Mouse (Mus musculus) C2C12 (cell line): ENCODE measurements around the gene Zbtb24. TPM values are rescaled to one million over a fixed set of nuclear protein-coding genes. Genes with fewer than 3 reads are reported as not detected.

Experiments used
- H3K27me3 ChIP-seq: one replicate; pipeline ENCODE4 v1.6.1; 2011; ENCODE audit not compliant: control insufficient read depth, insufficient read depth, insufficient read length
- H3K36me3 ChIP-seq: one replicate; pipeline ENCODE4 v1.6.1; 2011; ENCODE audit not compliant: control insufficient read depth, insufficient read depth
- H3K4me3 ChIP-seq: one replicate; pipeline ENCODE4 v1.5.1; 2011; ENCODE audit warnings: mild to moderate bottlenecking, control low read depth; ENCODE audit not compliant: poor library complexity, insufficient read depth, severe bottlenecking
- H3K79me2 ChIP-seq: one replicate; pipeline ENCODE4 v1.6.1; 2011; ENCODE audit not compliant: control insufficient read depth, insufficient read depth
- H3K79me3 ChIP-seq: one replicate; pipeline ENCODE4 v1.6.1; 2011; ENCODE audit warnings: low read depth, control low read depth
- H3ac ChIP-seq: one replicate; pipeline ENCODE3; 2011; ENCODE audit warnings: low read depth; ENCODE audit not compliant: control insufficient read depth, insufficient read length
- CEBPB ChIP-seq: IDR thresholded peaks from one replicate; pipeline ENCODE4 v1.6.1; 2011; ENCODE audit warnings: low read depth, mild to moderate bottlenecking, control low read depth, moderate library complexity
- CTCF ChIP-seq: IDR thresholded peaks from one replicate; pipeline ENCODE4 v1.5.1; 2011; ENCODE audit not compliant: control insufficient read depth, insufficient read depth, insufficient read length
- FOSL1 ChIP-seq: IDR thresholded peaks from one replicate; pipeline ENCODE4 v1.8.0; 2011; ENCODE audit warnings: mild to moderate bottlenecking, low read length; ENCODE audit not compliant: poor library complexity, insufficient read depth, severe bottlenecking
- MAX ChIP-seq: IDR thresholded peaks from one replicate; pipeline ENCODE4 v1.6.1; 2011; ENCODE audit warnings: mild to moderate bottlenecking, control low read depth
- MYOD1 ChIP-seq: IDR thresholded peaks from one replicate; pipeline ENCODE4 v1.6.1; 2011; ENCODE audit warnings: low read depth; ENCODE audit not compliant: control insufficient read depth, insufficient read length
- MYOG ChIP-seq: IDR thresholded peaks from one replicate; pipeline ENCODE4 v1.6.1; 2011; ENCODE audit not compliant: control insufficient read depth, insufficient read length; ENCODE audit errors: extremely low read depth
- USF1 ChIP-seq: IDR thresholded peaks from one replicate; pipeline ENCODE4 v1.6.1; 2011; ENCODE audit warnings: low read depth, mild to moderate bottlenecking, control low read depth, moderate library complexity
- polyA plus RNA-seq: library from polyadenylated mRNA; unstranded; fragments of >200 nt; fragmentation: generic; extraction: Trizol; gene quantifications from one replicate; pipeline ENCODE4 v1.2.1, GENCODE M21; 2012; ENCODE audit warnings: missing spikeins

Zbtb24 gene
- polyA plus RNA-seq, 1 experiment: 5.7 TPM

- Histone ChIP-seq H3ac (no peak overlapping the region), H3K4me3 (no peak overlapping the region), H3K79me2 (no peaks in the 10 kb centered on the region), H3K79me3 (no peaks in the 10 kb centered on the region), H3K27me3 (no peaks in the 10 kb centered on the region), H3K36me3 (peaks cover 50% of the 10 kb centered on the region)
- TF ChIP-seq MAX: no peak
Observed at GRCm38 (mm10) chr10:41461057-41461722, 11.0 kb downstream of the Zbtb24 start.

GRCm38 (mm10) chr10:41464401-41464955 is 14.3 kb downstream of the Zbtb24 start:
- no peak for TF ChIP-seq USF1
- TF ChIP-seq FOSL1: no peak
- TF ChIP-seq CEBPB: no peak
- no peak for TF ChIP-seq MAX
- no peak for TF ChIP-seq MYOD1
- TF ChIP-seq MYOG: no peak
- TF ChIP-seq CTCF: no peak
- Histone ChIP-seq H3K79me3 (no peaks in the 10 kb centered on the region), H3K4me3 (no peak overlapping the region), H3ac (no peak overlapping the region), H3K27me3 (no peaks in the 10 kb centered on the region), H3K79me2 (no peaks in the 10 kb centered on the region), H3K36me3 (peaks cover 25% of the 10 kb centered on the region)

GRCm38 (mm10) chr10:41467325-41467724 is 17.1 kb downstream of the Zbtb24 start:
- Histone ChIP-seq H3K36me3 (peaks cover 25% of the 10 kb centered on the region), H3K79me2 (no peaks in the 10 kb centered on the region), H3K79me3 (no peaks in the 10 kb centered on the region), H3K4me3 (no peak overlapping the region), H3K27me3 (no peaks in the 10 kb centered on the region), H3ac (no peak overlapping the region)
- TF ChIP-seq MYOD1: no peak
- TF ChIP-seq MAX: no peak
- TF ChIP-seq USF1: no peak
- no peak for TF ChIP-seq FOSL1
- TF ChIP-seq MYOG: no peak
- no peak for TF ChIP-seq CEBPB
- no peak for TF ChIP-seq CTCF

- Histone ChIP-seq H3K36me3 (peaks cover 2% of the 10 kb centered on the region), H3K27me3 (no peaks in the 10 kb centered on the region), H3K79me3 (no peaks in the 10 kb centered on the region), H3K4me3 (no peak overlapping the region), H3K79me2 (no peaks in the 10 kb centered on the region), H3ac (no peak overlapping the region)
- no peak for TF ChIP-seq FOSL1
- TF ChIP-seq MYOD1: no peak
- no peak for TF ChIP-seq CTCF
- TF ChIP-seq USF1: no peak
- TF ChIP-seq MAX: no peak
- TF ChIP-seq MYOG: no peak
- no peak for TF ChIP-seq CEBPB
Observed at GRCm38 (mm10) chr10:41470693-41471092, 20.5 kb downstream of the Zbtb24 start.

- Histone ChIP-seq H3K27me3 (no peaks in the 10 kb centered on the region), H3K4me3 (no peak overlapping the region), H3K79me3 (no peaks in the 10 kb centered on the region), H3K36me3 (no peaks in the 10 kb centered on the region), H3ac (no peak overlapping the region), H3K79me2 (no peaks in the 10 kb centered on the region)
- TF ChIP-seq FOSL1: no peak
Observed at GRCm38 (mm10) chr10:41472534-41472933, 22.4 kb downstream of the Zbtb24 start.

GRCm38 (mm10) chr10:41472962-41473481 is 22.8 kb downstream of the Zbtb24 start:
- no peaks in the 10 kb centered on the region for H3K79me2 ChIP-seq
- H3K4me3 ChIP-seq: no peak overlapping the region
- H3ac ChIP-seq: no peak overlapping the region
- no peak for TF ChIP-seq MYOD1
- no peak for TF ChIP-seq USF1
- TF ChIP-seq CTCF: no peak
- no peak for TF ChIP-seq CEBPB
- no peak for TF ChIP-seq MYOG
- TF ChIP-seq FOSL1: no peak
- TF ChIP-seq MAX: no peak
- no peaks in the 10 kb centered on the region for H3K79me3 ChIP-seq
- no peaks in the 10 kb centered on the region for H3K36me3 ChIP-seq
- H3K27me3 ChIP-seq: no peaks in the 10 kb centered on the region
